Mouse (Mus musculus): ENCODE measurements around the gene Tmtc2.

Gene Tmtc2

DNA sequence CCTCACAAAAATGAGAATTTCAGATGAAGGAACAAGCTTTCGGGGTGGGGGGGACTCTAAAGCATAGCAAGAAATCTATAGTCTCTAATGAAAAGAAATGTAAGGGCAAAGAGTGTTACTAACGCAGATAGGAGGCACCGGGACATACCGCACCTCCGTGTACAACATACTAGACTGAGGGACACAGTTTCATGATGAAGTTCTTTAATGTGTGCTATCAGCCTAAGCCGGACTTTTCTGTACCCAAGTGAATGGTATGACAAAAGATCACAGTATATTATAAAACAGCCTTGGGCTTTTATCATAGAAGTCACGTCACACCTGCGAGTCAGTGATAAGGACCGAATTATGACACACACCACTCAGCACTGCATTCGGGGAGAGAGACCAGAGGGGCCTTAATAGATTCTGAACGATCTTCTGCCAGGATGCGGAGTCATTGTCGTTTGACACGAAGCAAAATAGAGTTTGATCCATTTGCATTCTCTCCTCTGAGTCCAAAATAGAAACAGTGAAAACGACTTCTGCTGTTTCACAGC is 156.3 kb downstream of the Tmtc2 start:
- DNase-seq (ENCODE audit: low read depth, low spot score): no peak

DNA sequence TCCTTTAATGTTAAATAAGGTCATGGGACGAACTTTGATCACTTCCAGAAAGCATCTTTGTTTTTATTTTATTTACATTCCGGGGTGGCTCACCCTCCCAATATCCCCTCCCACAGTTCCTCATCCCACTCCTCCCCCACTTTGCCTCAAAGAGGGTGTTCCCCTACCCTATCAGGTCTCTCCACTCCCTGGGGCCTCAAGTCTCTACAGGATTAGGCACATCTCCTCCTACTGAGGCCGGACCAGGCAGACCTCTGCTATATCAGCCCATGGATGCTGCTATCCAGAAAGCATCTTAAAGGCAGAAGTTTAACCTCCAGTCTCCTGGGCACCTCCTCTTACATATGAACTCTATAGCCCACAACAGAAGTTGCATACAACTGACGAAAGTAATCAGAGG is 157.7 kb downstream of the Tmtc2 start:
- DNase-seq (ENCODE audit: low read depth, low spot score): no peak

DNA sequence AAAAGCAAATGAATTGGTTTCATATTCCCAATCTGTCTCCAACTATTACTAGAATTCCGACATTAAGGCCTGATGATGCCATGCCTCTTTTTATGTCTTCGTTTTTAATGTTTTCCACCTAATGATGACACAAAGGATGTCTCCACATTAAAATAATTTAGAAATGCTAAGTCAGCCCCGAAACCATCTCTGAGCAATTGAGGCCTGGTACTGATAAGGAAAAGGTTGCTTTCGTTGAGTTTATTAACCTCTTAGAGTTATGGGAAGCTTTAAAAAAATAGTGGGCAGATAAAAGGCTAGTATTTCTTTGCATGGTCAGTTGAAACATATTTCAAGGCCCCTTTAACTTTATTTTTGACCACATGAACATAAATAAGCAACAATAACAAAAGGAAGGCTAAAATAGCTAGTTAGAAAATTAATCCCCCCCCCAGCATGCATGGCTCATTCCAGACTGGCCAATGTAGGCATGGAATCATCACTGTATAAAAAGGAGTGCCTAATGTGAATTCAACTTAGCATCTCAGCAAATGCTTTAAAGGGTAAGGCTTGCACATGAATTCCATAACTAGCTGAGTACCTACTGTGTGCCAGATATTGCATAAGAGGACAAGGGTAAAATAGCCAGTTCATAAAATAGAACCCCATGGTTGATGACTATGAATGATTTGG is 168.3 kb downstream of the Tmtc2 start:
- no peak for DNase-seq (ENCODE audit: low read depth, low spot score)

DNA sequence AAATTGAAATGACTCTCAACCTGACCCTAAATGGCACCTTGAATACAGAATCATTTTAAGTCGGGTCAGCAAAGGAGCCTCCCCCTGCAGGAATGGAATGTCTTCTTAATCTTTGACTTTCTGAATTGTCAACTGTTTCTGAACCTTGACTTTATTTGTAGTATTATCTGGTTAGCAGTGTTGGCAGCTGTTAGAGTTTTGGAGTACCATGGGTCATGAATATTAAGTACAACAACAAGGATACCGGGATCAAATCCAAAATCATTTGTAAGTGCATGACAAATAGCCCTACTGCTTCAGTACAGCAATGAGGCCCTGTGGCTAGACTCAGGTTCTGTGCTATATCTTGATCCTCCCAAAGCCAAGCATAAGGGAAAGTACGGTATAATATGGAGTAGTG is 170.3 kb downstream of the Tmtc2 start:
- no peak for DNase-seq (ENCODE audit: low read depth, low spot score)

DNA sequence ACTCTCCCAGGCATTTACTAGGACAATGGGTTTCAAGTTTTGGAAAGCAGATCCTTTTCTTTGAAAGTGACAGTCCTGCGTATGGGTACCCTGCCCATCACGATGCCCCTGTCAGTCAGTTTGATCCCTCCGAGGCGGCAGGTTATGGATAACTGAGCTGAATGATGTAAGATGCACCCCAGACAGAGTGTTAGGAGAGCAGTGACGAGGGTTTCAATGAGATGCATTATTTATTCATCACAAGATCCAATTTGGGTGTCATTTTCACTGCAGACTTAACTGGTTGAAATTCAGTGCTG is 171.8 kb downstream of the Tmtc2 start:
- no peak for DNase-seq (ENCODE audit: low read depth, low spot score)

DNA sequence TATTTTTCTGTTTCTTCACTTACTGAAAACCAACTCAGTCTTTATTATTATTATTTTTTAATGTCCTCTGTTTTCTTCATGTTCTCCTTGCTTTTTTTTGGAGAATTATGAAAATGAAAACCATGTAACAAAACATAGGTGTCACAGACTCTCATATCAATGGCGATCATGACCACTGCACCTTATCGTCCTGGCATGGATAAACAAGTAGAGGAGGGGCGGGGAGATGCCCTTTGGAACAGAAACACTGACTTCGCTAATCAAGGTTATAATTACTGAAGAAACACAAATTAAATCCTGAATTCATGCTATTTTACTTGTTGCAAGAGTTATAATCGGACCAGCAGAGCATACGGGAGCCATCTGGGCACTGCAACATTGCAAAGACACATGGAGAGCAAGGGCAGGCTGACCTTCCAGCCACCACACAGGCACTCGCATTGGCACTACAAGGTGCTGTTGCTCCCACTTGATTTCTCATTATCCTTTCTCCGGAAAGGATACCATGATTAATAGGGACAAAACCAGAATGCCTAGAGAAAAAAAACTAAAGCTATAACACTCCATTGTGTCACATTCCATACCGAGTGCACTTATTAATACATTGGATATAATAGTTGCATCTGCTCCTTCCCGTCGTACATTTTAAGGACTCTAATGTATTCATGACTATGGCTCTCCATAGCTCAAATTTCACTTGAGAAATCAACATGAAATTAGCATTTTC is 172.3 kb downstream of the Tmtc2 start:
- DNase-seq (ENCODE audit: low read depth, low spot score): no peak

DNA sequence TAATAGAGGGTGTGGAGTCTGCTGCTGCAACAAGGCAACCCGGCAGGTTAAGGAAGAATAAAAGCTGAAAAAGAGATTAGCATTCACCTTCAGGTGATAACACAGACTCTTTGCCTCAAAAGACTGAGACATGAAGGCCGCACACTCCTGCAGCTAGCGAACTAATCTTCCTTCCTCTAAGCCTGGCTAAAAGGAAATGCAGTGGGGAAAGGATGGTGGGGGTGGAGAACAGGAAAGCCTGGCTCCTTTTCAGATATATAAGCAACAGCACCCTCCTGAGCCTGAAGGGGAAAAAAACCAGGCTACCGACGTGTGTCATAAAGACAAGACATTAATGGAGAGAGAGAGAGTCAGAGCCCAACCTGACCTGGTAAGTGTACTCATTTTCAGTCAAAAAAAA is 174.9 kb downstream of the Tmtc2 start:
- peak; percentile 22 for DNase-seq (ENCODE audit: low read depth, low spot score)

DNA sequence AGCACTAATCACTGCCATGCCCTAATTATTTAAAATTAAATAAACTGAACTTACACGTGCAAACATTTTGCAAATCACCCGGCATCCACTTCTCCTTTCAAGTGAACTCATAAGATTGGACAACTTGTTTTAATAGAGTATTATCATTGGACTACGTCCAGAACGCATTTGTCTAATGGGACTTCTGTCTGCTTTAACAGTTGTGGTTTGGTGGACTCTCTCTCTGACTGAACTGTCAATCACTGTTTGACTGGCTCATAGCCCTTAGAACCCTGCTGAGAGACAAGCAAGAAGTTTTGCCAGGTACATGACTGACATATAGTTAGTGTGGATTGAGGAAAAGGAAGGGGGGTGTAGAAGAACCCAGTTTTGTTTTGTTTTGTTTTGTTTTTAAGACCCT is 190.2 kb downstream of the Tmtc2 start:
- no peak for DNase-seq (ENCODE audit: low read depth, low spot score)

DNA sequence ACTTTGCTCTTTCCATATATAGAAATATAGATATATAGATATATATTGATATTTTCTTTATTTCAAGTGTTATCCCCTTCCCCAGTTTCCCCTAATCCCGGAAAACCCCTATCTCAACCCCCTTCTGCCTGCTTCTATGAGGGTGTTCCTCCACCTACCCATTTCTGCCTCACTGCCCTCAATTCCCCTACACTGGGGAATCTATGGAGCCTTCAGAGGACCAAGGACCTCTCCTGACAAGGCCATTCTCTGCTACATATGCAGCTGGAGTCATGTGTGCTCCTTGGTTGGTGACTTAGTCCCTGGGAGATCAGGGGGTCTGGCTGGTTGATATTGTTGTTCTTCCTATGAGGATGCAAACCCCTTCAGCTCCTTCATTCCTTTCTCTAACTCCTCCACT is 192.5 kb downstream of the Tmtc2 start:
- DNase-seq (ENCODE audit: low read depth, low spot score): no peak

DNA sequence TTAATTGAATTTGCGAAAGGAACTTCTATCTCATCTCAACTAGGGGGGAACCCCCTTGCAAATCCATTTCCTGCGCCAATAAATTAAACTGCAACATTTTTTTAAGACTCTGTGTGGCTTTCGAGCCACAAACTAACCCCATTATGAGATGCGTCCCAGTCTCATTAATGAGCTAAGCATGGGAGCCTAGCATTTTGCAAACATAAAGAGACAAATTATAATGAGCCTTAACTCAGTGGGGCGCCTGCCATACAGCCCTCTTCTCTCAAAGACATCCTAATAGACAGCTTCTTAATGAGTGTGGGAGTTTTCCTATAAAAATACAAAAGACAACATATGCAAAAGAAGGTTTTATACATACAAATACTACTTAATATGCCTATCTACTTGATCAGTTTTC is 193.0 kb downstream of the Tmtc2 start:
- no peak for DNase-seq (ENCODE audit: low read depth, low spot score)

DNA sequence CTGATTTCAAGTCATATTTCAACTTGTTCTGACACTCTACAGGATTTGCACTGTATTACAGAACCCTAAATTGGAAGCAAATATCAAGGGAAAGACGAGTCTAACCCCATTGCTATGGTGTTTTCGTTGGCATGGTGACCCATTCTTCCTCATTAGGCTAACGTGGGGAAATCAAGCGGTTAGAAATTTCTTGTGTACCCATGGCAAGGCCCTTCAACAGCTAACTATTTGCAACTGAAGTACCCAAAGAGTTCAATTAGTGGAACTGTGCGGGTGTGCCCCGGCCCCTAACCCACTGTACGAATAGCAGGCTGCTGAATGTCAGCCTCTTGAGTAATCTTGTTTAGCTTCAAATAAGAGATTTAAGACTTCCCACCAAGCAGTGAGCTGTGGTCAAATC is 193.7 kb downstream of the Tmtc2 start:
- DNase-seq (ENCODE audit: low read depth, low spot score): no peak

DNA sequence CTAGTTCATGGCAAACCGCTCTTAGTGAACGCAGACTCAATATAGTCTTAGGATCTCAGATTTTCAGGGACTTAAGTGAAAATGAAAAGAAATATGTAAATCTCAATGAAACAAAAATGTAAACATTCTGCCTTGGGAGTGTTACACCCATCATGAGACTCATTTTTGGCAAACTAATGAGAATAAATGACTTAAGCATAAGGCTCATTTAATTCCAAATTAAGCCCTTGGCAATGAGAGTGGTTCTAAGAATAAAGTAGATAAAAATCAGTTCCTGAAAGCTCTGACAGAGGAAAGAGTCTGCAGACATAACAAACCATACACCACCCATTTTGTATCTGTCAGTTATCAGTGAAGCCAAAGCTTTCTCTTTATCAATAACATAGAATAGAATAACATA is 196.5 kb downstream of the Tmtc2 start:
- peak; percentile 29 for DNase-seq (ENCODE audit: low read depth, low spot score)

DNA sequence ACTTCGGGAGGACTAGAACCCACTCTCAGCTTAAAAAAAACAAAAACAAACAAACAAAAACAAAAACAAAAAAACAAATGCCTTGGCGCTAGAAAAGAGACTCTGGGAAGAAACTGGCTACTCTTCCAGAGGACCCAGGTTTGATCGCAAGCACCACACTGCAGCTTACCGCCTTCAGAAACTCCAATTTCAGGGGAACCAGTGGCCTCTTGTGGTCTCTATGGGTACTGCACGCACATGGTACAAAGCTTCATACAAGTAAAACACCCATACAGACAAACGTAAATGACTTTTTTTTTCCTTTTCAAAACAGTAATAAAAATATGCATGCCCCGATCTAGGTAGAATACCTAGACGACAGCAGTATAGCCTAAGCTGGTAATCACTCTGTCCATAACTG is 201.0 kb downstream of the Tmtc2 start:
- DNase-seq (ENCODE audit: low read depth, low spot score): no peak

DNA sequence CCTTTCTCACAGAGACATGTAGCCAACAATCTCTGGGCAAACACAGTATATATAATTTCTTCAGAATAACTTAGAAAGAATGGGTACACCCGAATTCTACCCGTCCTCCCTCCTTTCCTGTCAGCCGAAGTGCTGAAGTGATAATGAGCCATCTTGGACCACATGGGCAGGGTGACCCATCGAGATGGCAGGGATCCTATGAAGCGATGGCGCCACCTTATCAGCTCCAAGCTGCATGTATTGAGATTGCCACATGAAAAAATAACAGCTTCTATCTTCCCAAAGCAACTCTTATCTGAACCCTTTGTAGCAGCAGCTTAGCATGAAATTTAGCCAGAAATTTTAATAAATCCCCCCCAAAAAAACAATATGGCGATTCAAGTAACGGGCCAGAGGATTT is 206.0 kb downstream of the Tmtc2 start:
- DNase-seq (ENCODE audit: low read depth, low spot score): no peak

DNA sequence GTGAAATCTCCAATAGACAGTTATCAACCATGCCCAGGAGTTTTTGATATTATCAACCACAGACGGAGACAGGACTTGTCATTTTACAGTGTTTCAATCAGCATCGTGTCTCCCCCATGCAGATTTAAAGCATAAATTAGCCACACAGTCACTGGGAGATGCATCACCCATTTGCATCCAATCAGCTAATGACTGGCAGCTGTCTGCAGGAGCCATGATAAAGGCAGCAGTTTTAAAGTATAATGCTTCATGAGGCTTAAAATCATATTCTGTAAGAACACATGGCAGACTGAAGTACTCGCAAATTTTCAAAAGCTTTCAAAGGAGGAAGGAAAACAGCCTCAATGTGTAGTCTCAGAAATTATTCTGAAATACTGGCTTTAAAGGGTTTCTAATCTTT is 209.8 kb downstream of the Tmtc2 start:
- no peak for DNase-seq (ENCODE audit: low read depth, low spot score)

DNA sequence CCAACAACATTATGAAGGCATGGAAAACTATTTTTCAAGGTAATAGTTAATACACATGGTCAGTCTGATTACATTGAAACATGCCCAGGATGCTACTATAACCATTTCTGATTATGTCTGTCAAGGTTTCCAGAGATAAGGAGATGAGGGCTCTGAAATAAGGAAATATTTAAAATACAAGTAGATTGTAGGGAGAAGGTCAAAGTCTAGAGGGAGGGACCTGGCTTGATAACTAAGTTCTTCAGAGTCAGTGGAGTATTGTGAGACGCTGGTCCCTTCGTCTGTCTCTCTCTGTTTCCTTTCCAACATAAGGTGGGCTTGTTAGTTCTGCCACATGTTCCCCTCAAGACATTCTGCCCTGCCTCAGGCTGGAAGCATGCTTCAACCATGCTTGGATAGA is 223.9 kb downstream of the Tmtc2 start:
- DNase-seq (ENCODE audit: low read depth, low spot score): no peak

DNA sequence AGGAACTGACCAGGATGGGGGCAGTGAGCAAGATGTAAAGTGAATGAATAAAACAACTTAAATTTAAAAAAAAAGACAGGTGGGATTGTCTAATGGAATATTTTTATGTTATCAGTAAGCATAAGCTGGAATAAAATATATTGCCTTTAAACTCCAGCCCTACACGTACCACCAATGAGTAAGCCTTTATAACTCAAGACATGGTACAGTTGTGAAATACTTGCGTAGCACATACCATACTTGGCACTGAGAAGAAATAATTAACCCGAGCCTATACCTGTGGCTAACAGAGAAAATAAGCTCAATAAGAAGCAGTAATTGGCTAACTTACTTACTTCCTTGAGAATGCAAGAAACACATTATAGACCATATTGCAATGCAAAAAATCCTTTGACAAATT is 228.3 kb downstream of the Tmtc2 start:
- DNase-seq (ENCODE audit: low read depth, low spot score): no peak

DNA sequence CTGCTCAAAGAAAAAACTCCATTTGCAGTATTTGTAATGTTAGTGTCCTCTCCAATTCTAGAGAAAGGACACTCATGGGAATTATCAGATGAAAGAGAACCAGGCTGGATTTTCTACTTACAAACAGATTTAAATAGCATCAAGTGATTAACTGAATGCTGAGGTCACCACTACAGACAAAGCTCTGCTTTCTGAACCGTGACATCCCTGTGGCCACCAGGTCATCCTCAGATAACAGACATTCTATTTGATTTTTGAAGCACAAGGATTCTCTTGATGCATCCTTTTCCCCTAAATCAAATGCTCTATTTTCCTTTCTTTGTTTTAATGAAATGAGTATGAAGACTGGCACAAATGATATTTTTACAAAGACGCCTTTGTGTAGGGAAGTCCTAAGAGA is 241.4 kb downstream of the Tmtc2 start:
- DNase-seq (ENCODE audit: low read depth, low spot score): no peak

DNA sequence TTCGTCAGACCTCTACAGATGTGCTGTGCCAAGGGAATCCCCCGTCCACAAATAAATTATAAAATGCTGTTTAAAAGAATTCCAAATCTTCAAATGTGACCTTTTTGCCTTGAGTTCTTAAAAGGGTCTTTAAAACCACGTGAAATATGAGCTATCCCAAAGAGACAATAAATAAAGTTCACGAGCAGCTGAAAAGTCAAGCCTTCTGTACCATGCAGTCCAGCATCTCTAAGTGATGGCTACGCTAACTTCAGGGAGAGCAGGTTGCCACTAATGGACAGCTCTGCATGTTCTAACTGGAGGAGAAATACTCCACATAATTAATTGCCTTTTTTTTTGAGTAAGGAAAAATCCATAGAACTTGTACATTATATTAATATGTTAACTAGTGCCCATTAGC is 243.9 kb downstream of the Tmtc2 start:
- no peak for DNase-seq (ENCODE audit: low read depth, low spot score)

DNA sequence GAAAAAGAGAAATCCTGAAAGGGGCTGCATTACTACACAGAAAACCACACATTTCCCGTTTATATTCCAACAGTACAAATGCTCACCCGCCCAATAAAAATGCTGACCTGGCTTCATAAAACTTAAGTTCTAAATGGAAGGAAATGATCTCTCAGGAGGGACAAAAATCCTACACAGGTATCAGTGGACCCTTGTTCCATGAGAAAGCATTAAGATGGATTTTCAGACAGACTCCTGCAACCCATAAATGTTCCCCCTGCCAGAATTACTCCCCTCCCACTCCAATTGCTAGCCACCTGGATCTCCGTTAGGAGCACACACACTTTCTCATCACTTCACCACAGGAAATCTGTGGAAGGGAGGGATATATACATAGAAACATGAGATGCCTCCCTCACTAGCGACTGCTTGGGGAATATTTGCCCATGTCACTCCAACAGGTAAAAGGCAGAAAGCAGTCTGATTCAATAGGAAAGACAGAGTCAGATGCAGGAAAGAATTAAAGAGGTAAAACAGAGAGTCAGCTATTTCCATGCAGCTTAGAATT is 250.5 kb downstream of the Tmtc2 start:
- no peak for DNase-seq (ENCODE audit: low read depth, low spot score)

DNA sequence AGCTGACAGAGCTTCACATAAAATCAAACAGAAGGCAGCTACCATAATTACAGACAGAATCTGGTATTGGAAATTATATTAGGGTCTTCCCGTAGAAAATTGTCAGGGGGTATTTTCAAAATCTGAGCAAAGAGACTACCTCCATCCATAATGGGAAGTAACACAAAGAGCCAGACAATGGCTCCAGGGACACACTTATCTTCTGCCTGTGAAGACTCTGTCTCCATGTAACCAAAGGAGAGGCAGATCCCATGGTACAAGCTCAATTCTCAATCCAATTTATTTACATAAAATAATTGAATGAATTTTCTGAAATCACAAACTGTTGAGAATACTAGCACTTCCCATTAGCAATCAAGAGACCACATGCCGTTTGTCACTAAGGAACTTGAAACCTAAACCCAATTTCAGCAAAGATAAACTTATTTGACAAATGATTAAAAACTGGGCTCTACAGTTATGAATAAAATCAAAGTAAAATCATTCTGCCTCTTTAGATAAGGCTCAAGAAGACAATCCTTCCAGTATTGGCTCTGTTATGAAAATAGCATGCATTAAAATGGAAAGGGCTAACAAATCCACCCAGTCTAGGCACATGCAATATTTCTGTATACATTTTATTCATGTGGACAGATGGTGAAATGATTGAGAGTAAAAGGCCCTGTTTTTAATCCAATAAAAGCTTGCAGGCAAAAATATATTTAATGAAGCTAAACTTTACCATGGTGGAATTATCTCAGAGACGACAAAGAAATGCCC is 254.8 kb downstream of the Tmtc2 start:
- no peak for DNase-seq (ENCODE audit: low read depth, low spot score)

DNA sequence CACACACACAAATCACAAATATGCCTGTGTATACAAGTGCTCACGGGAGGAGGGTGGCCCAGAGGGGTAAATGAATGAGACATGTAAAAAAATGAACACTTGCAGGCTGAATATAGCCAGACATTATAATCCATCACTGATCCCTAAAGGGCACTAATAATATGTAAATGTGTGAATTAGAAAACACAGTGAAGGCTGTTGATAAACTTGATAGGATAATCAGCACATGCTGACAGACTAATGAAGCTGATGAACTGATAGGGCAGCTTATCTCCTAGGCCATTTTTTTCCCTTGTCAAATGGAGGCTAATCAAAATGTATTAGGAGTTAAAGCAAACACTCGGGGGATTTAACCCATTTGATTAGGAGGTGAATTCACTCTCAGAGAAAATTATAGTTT is 255.4 kb downstream of the Tmtc2 start:
- no peak for DNase-seq (ENCODE audit: low read depth, low spot score)

DNA sequence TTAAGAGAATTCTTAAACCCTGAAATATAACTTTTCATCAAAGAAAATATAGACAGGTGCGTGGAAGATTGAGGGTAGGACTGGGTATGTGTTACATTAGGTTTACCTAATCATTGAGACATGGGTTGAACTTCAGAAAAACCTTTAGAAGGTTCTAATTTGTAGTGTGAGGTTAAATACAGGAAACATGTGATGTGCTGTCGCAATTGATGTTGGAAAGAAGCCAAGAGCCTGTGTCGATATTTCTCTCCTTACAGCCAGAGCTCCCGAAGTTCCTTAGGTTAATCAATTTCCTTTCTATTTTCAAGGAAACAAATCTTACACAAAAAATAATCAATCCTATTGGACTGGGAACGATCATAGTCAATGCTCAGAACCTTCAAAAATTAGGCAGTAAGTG is 261.3 kb downstream of the Tmtc2 start:
- no peak for DNase-seq (ENCODE audit: low read depth, low spot score)
